Mouse (Mus musculus) midbrain, embryonic 13.5 days (tissue): ENCODE data around the gene Ears2. TPM values are rescaled to one million over a fixed set of nuclear protein-coding genes. Genes with fewer than 3 reads are reported as not detected.

Source experiments
- ATAC-seq: fragments of 200-750 bp; cut with Nextera tagmentation; 2 replicates; pipeline ENCODE4 v1.8.0; 2017; ENCODE audit warnings: mild to moderate bottlenecking, moderate TSS enrichment, moderate library complexity
- H3K27ac ChIP-seq: fragments of 300-500 bp; sonication (generic); 2 replicates; pipeline ENCODE4 v1.5.1; 2015; ENCODE audit warnings: inconsistent platforms, mild to moderate bottlenecking, moderate library complexity
- H3K27me3 ChIP-seq: fragments of 300-500 bp; sonication (generic); 2 replicates; pipeline ENCODE4 v1.6.1; 2015; ENCODE audit warnings: mild to moderate bottlenecking, inconsistent platforms
- H3K36me3 ChIP-seq: fragments of 300-500 bp; sonication (generic); 2 replicates; pipeline ENCODE4 v1.6.1; 2015; ENCODE audit warnings: mild to moderate bottlenecking, inconsistent platforms
- H3K4me1 ChIP-seq: fragments of 300-500 bp; sonication (generic); replicated peaks from 2 replicates; pipeline ENCODE4 v1.6.1; 2015; ENCODE audit warnings: inconsistent platforms
- H3K4me2 ChIP-seq: fragments of 300-500 bp; sonication (generic); replicated peaks from 2 replicates; pipeline ENCODE4 v1.6.1; 2015; ENCODE audit warnings: moderate library complexity, mild to moderate bottlenecking, inconsistent platforms
- H3K4me3 ChIP-seq: fragments of 300-500 bp; sonication (generic); replicated peaks from 2 replicates; pipeline ENCODE4 v1.5.1; 2015; ENCODE audit warnings: mild to moderate bottlenecking, inconsistent platforms
- H3K9ac ChIP-seq: fragments of 300-500 bp; sonication (generic); replicated peaks from 2 replicates; pipeline ENCODE4 v1.6.1; 2015; ENCODE audit warnings: mild to moderate bottlenecking, inconsistent platforms
- H3K9me3 ChIP-seq: fragments of 300-500 bp; sonication (generic); 2 replicates; pipeline ENCODE4 v1.6.1; 2016; ENCODE audit warnings: mild to moderate bottlenecking, inconsistent platforms
- WGBS: fragments of 180-500 bp; shearing (Covaris S2); methylation state at CpG from one replicate; pipeline ENCODE4 v1.1.7; 2015; 5-methylcytosine and 5-hydroxymethylcytosine counted together
- polyA plus RNA-seq: library from polyadenylated mRNA; unstranded; fragments of >200 nt; fragmentation: Nextera tagmentation; extraction: Ambion mirVana; gene quantifications from 2 replicates; pipeline ENCODE4 v1.2.1, GENCODE M21; 2015

Gene Ears2
- polyA plus RNA-seq, 1 experiment from 2014 or later = 10.4 TPM

GRCm38 (mm10) chr7:122067517-122068381 lies 686 bp upstream of the Ears2 start:
- H3K4me3 ChIP-seq = peak overlapping the region; percentile 99
- H3K4me1 ChIP-seq = peaks cover 37% of the 10 kb centered on the region
- H3K9me3 ChIP-seq = no peaks in the 10 kb centered on the region
- ATAC-seq = peak; percentile 59; the same call in 1 of the 2 replicates
- H3K36me3 ChIP-seq = peaks cover 39% of the 10 kb centered on the region
- H3K27me3 ChIP-seq = no peaks in the 10 kb centered on the region
- peak overlapping the region; percentile 97 for H3K9ac ChIP-seq
- peak overlapping the region; percentile 97 for H3K27ac ChIP-seq
- H3K4me2 ChIP-seq = peak overlapping the region; percentile 89
- 1% methylated on average over 58 of the region's 58 CpGs for WGBS

GRCm38 (mm10) chr7:122066102-122066944 lies 740 bp downstream of the Ears2 start:
- no peak for ATAC-seq
- Histone ChIP-seq H3K4me3 (peak overlapping the region; percentile 99), H3K9me3 (no peaks in the 10 kb centered on the region), H3K4me1 (peaks cover 37% of the 10 kb centered on the region), H3K36me3 (peaks cover 35% of the 10 kb centered on the region), H3K4me2 (peak overlapping the region; percentile 89), H3K27me3 (no peaks in the 10 kb centered on the region), H3K27ac (peak overlapping the region; percentile 97), H3K9ac (peak overlapping the region; percentile 97)
- WGBS = 21% methylated on average over 31 of the region's 31 CpGs

GRCm38 (mm10) chr7:122065656-122066055 lies 1.4 kb downstream of the Ears2 start:
- no peak for ATAC-seq
- H3K4me3 ChIP-seq = no peak overlapping the region
- peaks cover 35% of the 10 kb centered on the region for H3K4me1 ChIP-seq
- no peak overlapping the region for H3K27ac ChIP-seq
- H3K4me2 ChIP-seq = peak overlapping the region; percentile 89; the same call in 1 of the 2 replicates
- WGBS = 96% methylated on average over 1 of the region's 1 CpGs
- H3K9me3 ChIP-seq = no peaks in the 10 kb centered on the region
- H3K9ac ChIP-seq = 0 out of 2 replicates have a peak overlapping the region, but pooled peaks have one; percentile 97
- no peaks in the 10 kb centered on the region for H3K27me3 ChIP-seq
- peaks cover 29% of the 10 kb centered on the region for H3K36me3 ChIP-seq

- Histone ChIP-seq H3K9ac (no peak overlapping the region), H3K4me1 (no peaks in the 10 kb centered on the region), H3K36me3 (peaks cover 52% of the 10 kb centered on the region), H3K4me3 (no peak overlapping the region), H3K27ac (no peak overlapping the region), H3K9me3 (no peaks in the 10 kb centered on the region), H3K27me3 (no peaks in the 10 kb centered on the region), H3K4me2 (no peak overlapping the region)
- 97% methylated on average over 5 of the region's 5 CpGs for WGBS
- ATAC-seq = no peak
Measured at GRCm38 (mm10) chr7:122056633-122057032, 10.4 kb downstream of the Ears2 start.

GRCm38 (mm10) chr7:122050834-122051233 lies 16.2 kb downstream of the Ears2 start:
- no peak overlapping the region for H3K9ac ChIP-seq
- H3K27ac ChIP-seq = no peak overlapping the region
- H3K9me3 ChIP-seq = no peaks in the 10 kb centered on the region
- H3K4me2 ChIP-seq = no peak overlapping the region
- WGBS = 91% methylated on average over 1 of the region's 1 CpGs
- H3K36me3 ChIP-seq = peaks cover 50% of the 10 kb centered on the region
- no peaks in the 10 kb centered on the region for H3K27me3 ChIP-seq
- no peak overlapping the region for H3K4me3 ChIP-seq
- no peaks in the 10 kb centered on the region for H3K4me1 ChIP-seq
- ATAC-seq = no peak

- H3K27ac ChIP-seq = no peak overlapping the region
- no peak for ATAC-seq
- H3K27me3 ChIP-seq = no peaks in the 10 kb centered on the region
- no peak overlapping the region for H3K4me2 ChIP-seq
- no peak overlapping the region for H3K4me3 ChIP-seq
- H3K9me3 ChIP-seq = no peaks in the 10 kb centered on the region
- 94% methylated on average over 9 of the region's 9 CpGs for WGBS
- H3K36me3 ChIP-seq = peaks cover 44% of the 10 kb centered on the region
- H3K9ac ChIP-seq = no peak overlapping the region
- H3K4me1 ChIP-seq = no peaks in the 10 kb centered on the region
Measured at GRCm38 (mm10) chr7:122048191-122048590, 18.9 kb downstream of the Ears2 start.

GRCm38 (mm10) chr7:122046813-122047212 lies 20.2 kb downstream of the Ears2 start:
- Histone ChIP-seq H3K4me3 (no peak overlapping the region), H3K9me3 (no peaks in the 10 kb centered on the region), H3K36me3 (peaks cover 44% of the 10 kb centered on the region), H3K27me3 (no peaks in the 10 kb centered on the region), H3K9ac (no peak overlapping the region), H3K4me1 (no peaks in the 10 kb centered on the region), H3K4me2 (no peak overlapping the region), H3K27ac (no peak overlapping the region)
- ATAC-seq = no peak
- WGBS = 97% methylated on average over 2 of the region's 2 CpGs

- H3K27ac ChIP-seq = no peak overlapping the region
- ATAC-seq = no peak
- no peaks in the 10 kb centered on the region for H3K4me1 ChIP-seq
- no peaks in the 10 kb centered on the region for H3K9me3 ChIP-seq
- WGBS = 100% methylated on average over 1 of the region's 1 CpGs
- no peak overlapping the region for H3K9ac ChIP-seq
- H3K4me2 ChIP-seq = no peak overlapping the region
- H3K4me3 ChIP-seq = no peak overlapping the region
- no peaks in the 10 kb centered on the region for H3K27me3 ChIP-seq
- H3K36me3 ChIP-seq = peaks cover 43% of the 10 kb centered on the region
Measured at GRCm38 (mm10) chr7:122045711-122046110, 21.4 kb downstream of the Ears2 start.

- no peaks in the 10 kb centered on the region for H3K27me3 ChIP-seq
- H3K9me3 ChIP-seq = no peaks in the 10 kb centered on the region
- H3K9ac ChIP-seq = no peak overlapping the region
- no peak overlapping the region for H3K27ac ChIP-seq
- H3K4me3 ChIP-seq = no peak overlapping the region
- ATAC-seq = no peak
- 94% methylated on average over 4 of the region's 4 CpGs for WGBS
- no peaks in the 10 kb centered on the region for H3K4me1 ChIP-seq
- no peak overlapping the region for H3K4me2 ChIP-seq
- peaks cover 45% of the 10 kb centered on the region for H3K36me3 ChIP-seq
Measured at GRCm38 (mm10) chr7:122045181-122045634, 21.9 kb downstream of the Ears2 start.

- Histone ChIP-seq H3K4me2 (no peak overlapping the region), H3K9me3 (no peaks in the 10 kb centered on the region), H3K27ac (no peak overlapping the region), H3K27me3 (no peaks in the 10 kb centered on the region), H3K4me3 (no peak overlapping the region), H3K4me1 (no peaks in the 10 kb centered on the region), H3K36me3 (peaks cover 51% of the 10 kb centered on the region), H3K9ac (no peak overlapping the region)
- 94% methylated on average over 8 of the region's 8 CpGs for WGBS
- ATAC-seq = no peak
Measured at GRCm38 (mm10) chr7:122044106-122044505, 23.0 kb downstream of the Ears2 start.

- 58% methylated on average over 2 of the region's 2 CpGs for WGBS
Measured at GRCm38 (mm10) chr7:122034348-122034747, 32.7 kb downstream of the Ears2 start.

GRCm38 (mm10) chr7:122033371-122033770 lies 33.7 kb downstream of the Ears2 start:
- Histone ChIP-seq H3K9ac (no peak overlapping the region), H3K9me3 (no peaks in the 10 kb centered on the region), H3K27ac (no peak overlapping the region), H3K27me3 (no peaks in the 10 kb centered on the region), H3K4me1 (no peaks in the 10 kb centered on the region), H3K4me2 (no peak overlapping the region), H3K36me3 (peaks cover 11% of the 10 kb centered on the region), H3K4me3 (no peak overlapping the region)
- 78% methylated on average over 3 of the region's 3 CpGs for WGBS
- no peak for ATAC-seq

More at GRCm38 (mm10) chr7:122034348-122034747, 32.7 kb downstream of the Ears2 start:
- H3K4me3 ChIP-seq = no peak overlapping the region
- H3K4me2 ChIP-seq = no peak overlapping the region
- no peaks in the 10 kb centered on the region for H3K4me1 ChIP-seq
- no peak for ATAC-seq
- no peak overlapping the region for H3K9ac ChIP-seq
- H3K36me3 ChIP-seq = peaks cover 21% of the 10 kb centered on the region
- no peak overlapping the region for H3K27ac ChIP-seq
- no peaks in the 10 kb centered on the region for H3K9me3 ChIP-seq
- H3K27me3 ChIP-seq = no peaks in the 10 kb centered on the region
